Mouse (Mus musculus) kidney, adult 2 months (tissue): ENCODE measurements around the gene Cenpu. TPM values are rescaled to one million over a fixed set of nuclear protein-coding genes. Genes with fewer than 3 reads are reported as not detected.

Source experiments
- DNase-seq: peaks from one replicate; pipeline ENCODE4 v3.0.0; 2021
- H3K27ac ChIP-seq: fragments of 200-500 bp; 2 replicates; pipeline ENCODE4 v1.5.1; 2012; ENCODE audit warnings: low read depth, low read length, control low read depth, inconsistent platforms; ENCODE audit not compliant: insufficient read depth
- H3K27me3 ChIP-seq: fragments of 200-500 bp; replicated peaks from 2 replicates; pipeline ENCODE4 v1.6.1; 2012; ENCODE audit warnings: mild to moderate bottlenecking, moderate library complexity, low read length, inconsistent platforms; ENCODE audit not compliant: control insufficient read depth, insufficient read depth
- H3K36me3 ChIP-seq: fragments of 200-500 bp; 2 replicates; pipeline ENCODE4 v1.6.1; 2012; ENCODE audit warnings: mild to moderate bottlenecking, moderate library complexity, low read length, inconsistent platforms; ENCODE audit not compliant: control insufficient read depth, insufficient read depth
- H3K4me1 ChIP-seq: fragments of 200-500 bp; 2 replicates; pipeline ENCODE4 v1.6.1; 2011; ENCODE audit warnings: low read length; ENCODE audit not compliant: control insufficient read depth, insufficient read depth
- H3K4me3 ChIP-seq: fragments of 200-500 bp; 2 replicates; pipeline ENCODE4 v1.5.1; 2011; ENCODE audit warnings: mild to moderate bottlenecking, low read depth, low read length, control low read depth; ENCODE audit not compliant: insufficient read depth
- CTCF ChIP-seq: fragments of 200-500 bp; conservative IDR thresholded peaks from 2 replicates; pipeline ENCODE4 v1.5.1; 2011; ENCODE audit warnings: low read depth, mild to moderate bottlenecking, control low read depth, low read length, moderate library complexity, mixed read lengths; ENCODE audit not compliant: insufficient read depth, insufficient read length
- POLR2A ChIP-seq: fragments of 200-500 bp; IDR thresholded peaks from one replicate; pipeline ENCODE4 v1.6.1; 2011; ENCODE audit warnings: low read depth, low read length, control low read depth
- WGBS: fragments of 180-500 bp; shearing (Covaris S2); methylation state at CpG from one replicate; pipeline ENCODE4 v1.1.7; 2018; 5-methylcytosine and 5-hydroxymethylcytosine counted together
- polyA plus RNA-seq: library from polyadenylated mRNA; depleted of rRNA; stranded (reverse); fragments of >200 nt; gene quantifications from 2 replicates; pipeline ENCODE4 v1.2.3, GENCODE M21; 2012; rRNA removed

The Cenpu gene
- polyA plus RNA-seq, 1 experiment = 0.67 TPM

DNA sequence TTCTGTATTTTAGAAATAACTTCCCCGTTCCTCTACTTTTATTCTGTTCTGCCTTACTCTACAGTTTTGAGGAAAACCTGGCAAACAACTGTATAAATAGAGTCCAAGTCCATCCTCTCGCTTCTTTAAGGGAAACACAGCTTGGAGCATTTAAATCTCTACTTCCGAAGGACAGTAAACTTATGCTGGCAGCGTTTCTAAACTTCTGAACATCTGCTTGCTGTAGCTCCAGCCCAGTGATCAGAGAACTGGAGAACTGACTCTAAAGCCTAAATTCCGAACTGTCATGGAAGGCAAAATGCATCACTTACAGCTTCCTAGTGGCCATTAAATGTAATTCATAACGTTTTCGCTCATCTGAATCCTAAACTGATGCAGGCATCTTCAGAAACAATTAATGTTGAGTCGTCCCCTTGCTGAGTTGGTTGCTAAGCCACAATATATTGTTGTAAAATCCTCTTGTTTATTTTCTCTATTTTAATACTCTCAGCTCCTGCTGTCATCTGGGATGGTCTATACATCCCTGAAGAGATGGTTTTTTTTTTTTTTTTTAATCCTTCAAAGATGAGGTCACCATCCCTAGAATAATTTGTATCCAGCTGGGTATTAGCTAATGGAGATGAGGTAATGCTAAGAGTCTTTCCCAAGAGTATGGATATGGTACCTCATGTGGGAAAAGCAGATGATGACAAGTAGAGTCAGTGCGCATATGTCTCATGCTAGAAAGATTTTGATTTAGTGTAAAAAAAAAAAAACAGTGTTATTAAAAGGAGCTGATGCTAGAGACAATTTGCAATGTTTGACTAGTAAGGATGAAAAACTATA, 70.8 kb downstream of the Cenpu start:
- TF ChIP-seq CTCF (no peak), POLR2A (no peak)
- H3K4me1 ChIP-seq = peaks cover 11% of the 10 kb centered on the region; the same call in 1 of the 2 replicates
- no peak overlapping the region for H3K27ac ChIP-seq
- DNase-seq = no peak
- H3K4me3 ChIP-seq = no peak overlapping the region
- 74% methylated on average over 9 of the region's 9 CpGs for WGBS
- no peaks in the 10 kb centered on the region for H3K36me3 ChIP-seq
- no peaks in the 10 kb centered on the region for H3K27me3 ChIP-seq

DNA sequence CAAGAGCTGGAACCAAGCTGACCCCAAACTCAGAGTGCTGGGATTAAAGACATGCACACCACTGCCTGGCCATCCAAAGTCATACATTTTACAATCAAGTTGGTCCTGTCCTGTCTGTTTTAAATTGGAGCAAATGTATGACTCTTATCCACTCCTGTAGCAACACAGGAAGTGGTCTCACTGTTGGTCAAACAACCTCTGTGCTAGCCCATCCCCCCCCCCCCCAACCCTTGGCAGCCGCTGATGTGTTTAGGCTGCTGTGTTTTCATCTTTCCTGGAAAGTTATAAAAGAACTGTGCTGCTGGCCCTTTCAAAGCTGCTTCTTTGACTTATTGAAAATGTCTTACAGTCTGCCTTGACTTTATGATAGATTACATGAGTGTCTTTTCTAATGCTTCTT, 73.3 kb downstream of the Cenpu start:
- DNase-seq = no peak
- H3K27me3 ChIP-seq = no peaks in the 10 kb centered on the region
- H3K27ac ChIP-seq = no peak overlapping the region
- no peak overlapping the region for H3K4me3 ChIP-seq
- no peak for TF ChIP-seq CTCF
- TF ChIP-seq POLR2A = no peak
- WGBS = 58% methylated on average over 1 of the region's 1 CpGs
- peaks cover 10% of the 10 kb centered on the region; the same call in 1 of the 2 replicates for H3K4me1 ChIP-seq
- H3K36me3 ChIP-seq = no peaks in the 10 kb centered on the region

DNA sequence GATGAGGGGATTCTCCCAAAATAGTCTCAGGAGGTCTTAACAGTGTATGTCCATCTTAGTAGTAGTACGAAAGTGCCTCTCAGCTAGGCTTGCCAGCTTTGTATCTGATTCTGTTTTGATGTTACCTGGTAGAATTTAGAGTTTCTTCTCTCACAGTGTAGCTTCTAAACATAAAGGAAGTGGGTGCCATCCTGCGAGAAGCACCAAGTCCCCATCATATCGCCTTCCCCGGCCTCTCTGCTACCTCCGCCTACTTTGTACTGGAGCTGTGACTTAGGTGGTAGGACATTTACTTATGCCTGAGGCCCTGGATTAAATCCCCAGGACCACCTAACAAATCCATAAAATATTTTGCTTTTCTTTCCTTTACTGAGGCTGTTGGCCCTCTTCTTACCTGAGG, 74.8 kb downstream of the Cenpu start:
- H3K4me3 ChIP-seq = no peak overlapping the region
- no peak overlapping the region for H3K27ac ChIP-seq
- no peaks in the 10 kb centered on the region for H3K27me3 ChIP-seq
- DNase-seq = no peak
- H3K36me3 ChIP-seq = no peaks in the 10 kb centered on the region
- TF ChIP-seq CTCF = no peak
- WGBS = 95% methylated on average over 5 of the region's 5 CpGs
- H3K4me1 ChIP-seq = peaks cover 10% of the 10 kb centered on the region; the same call in 1 of the 2 replicates

DNA sequence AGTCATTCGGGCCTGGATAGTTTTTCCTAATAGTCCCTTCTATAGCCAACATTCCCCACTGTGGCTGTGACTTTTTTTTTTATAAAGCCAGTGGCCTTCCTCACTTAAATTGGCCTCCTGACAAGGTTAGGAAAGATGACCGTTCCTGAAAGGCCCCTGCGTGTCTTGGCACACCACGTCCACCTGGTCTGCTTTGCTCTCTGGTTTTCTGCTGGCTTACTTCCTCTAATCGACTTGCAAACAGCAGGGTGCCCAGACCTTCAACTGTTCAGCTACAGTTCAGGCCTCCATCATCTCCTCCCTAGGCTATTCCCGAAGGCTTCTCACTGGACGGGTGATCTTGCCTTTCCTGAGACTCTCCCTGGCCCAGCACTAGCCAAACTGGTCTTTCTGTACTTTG, 76.1 kb downstream of the Cenpu start:
- H3K4me1 ChIP-seq = peaks cover 10% of the 10 kb centered on the region; the same call in 1 of the 2 replicates
- peak; percentile 46 for DNase-seq
- H3K27me3 ChIP-seq = no peaks in the 10 kb centered on the region
- WGBS = 65% methylated on average over 7 of the region's 7 CpGs
- no peaks in the 10 kb centered on the region; the same call in 1 of the 2 replicates for H3K36me3 ChIP-seq
- no peak for TF ChIP-seq CTCF
- TF ChIP-seq POLR2A = no peak
- no peak overlapping the region for H3K4me3 ChIP-seq
- no peak overlapping the region for H3K27ac ChIP-seq

DNA sequence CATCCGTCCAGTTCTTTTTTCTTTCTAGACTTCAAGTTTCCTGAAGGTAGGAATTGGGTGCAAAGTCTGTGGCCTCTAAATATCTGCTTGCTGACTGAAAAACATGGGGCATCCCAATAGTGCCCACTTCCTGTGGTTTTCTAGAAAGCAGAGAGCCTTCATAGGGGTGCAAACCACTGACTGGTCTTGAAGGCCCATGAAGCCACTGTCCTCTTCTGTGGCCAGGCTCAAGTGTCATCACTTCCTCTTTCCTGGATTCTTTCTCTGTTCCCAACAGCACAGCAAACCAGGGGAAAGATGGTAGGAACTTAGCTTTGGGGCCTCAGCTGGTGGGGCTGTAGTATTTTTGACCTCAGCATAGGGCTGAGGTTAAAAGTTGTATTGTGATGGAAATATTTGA, 76.8 kb downstream of the Cenpu start:
- TF ChIP-seq POLR2A (no peak), CTCF (no peak)
- Histone ChIP-seq H3K27me3 (no peaks in the 10 kb centered on the region), H3K36me3 (no peaks in the 10 kb centered on the region; the same call in 1 of the 2 replicates), H3K4me1 (peaks cover 10% of the 10 kb centered on the region; the same call in 1 of the 2 replicates), H3K4me3 (no peak overlapping the region), H3K27ac (no peak overlapping the region)
- DNase-seq = no peak
- 90% methylated on average over 1 of the region's 1 CpGs for WGBS

Other genes starting within 250 kb of the Cenpu start
- 206 and 212 TPM in 2 replicates for gene Acsl1, start 81.0 kb upstream of the Cenpu start, polyA plus RNA-seq
- 1.1 and 1.4 TPM in 2 replicates for gene Primpol, start 65.2 kb downstream of the Cenpu start, polyA plus RNA-seq
- 7.1 and 9.2 TPM in 2 replicates for gene Casp3, start 65.3 kb downstream of the Cenpu start, polyA plus RNA-seq
- 9.2 and 12.6 TPM in 2 replicates for gene Irf2, start 187.7 kb downstream of the Cenpu start, polyA plus RNA-seq